Mouse (Mus musculus) CH12.LX (cell line): ENCODE measurements at regions not wholly inside any gene's neighbourhood (a gene's known extent, or its start where the extent isn't known, plus 50 kb on each side); places are given as distances from the start of the nearest gene placed in this dataset.
A peak's percentile ranks its signal among the peaks of the same experiment; 100 is the strongest.

Source experiments
- DNase-seq: peaks from one replicate; pipeline ENCODE4 v3.0.0-alpha.2; 2013; ENCODE audit errors: extremely low read depth
- H3K27ac ChIP-seq: 2 replicates; pipeline ENCODE4 v1.5.1; 2012; ENCODE audit warnings: low read depth, mild to moderate bottlenecking, control low read depth, moderate library complexity; ENCODE audit not compliant: insufficient read depth
- H3K27me3 ChIP-seq: replicated peaks from 2 replicates; pipeline ENCODE3; 2012; ENCODE audit warnings: inconsistent platforms
- H3K36me3 ChIP-seq, 2 experiments: replicated peaks in 1 of 2; 2 replicates each; pipeline versions ENCODE3 to v1.6.1; 2012; ENCODE audit warnings: inconsistent platforms in 1 of 2, low read length in 1 of 2, mild to moderate bottlenecking in 1 of 2, mixed read lengths in 1 of 2, moderate library complexity in 1 of 2; ENCODE audit not compliant: control insufficient read depth in 1 of 2, insufficient read depth in 1 of 2
- H3K4me1 ChIP-seq, 2 experiments: 2 replicates each; pipeline ENCODE4 v1.6.1; 2012; ENCODE audit warnings: inconsistent platforms in 1 of 2, moderate library complexity in 1 of 2; ENCODE audit not compliant: insufficient read depth in 2 of 2, control insufficient read depth in 1 of 2
- H3K4me2 ChIP-seq: 2 replicates; pipeline ENCODE4 v1.6.1; 2012; ENCODE audit warnings: low read depth, mild to moderate bottlenecking, control low read depth; ENCODE audit not compliant: poor library complexity, insufficient read depth, severe bottlenecking
- H3K4me3 ChIP-seq, 3 experiments: fragments of 150-350 bp in 1 of 3; sonication (generic) in 1 of 3; replicated peaks in 1 of 3; 2 replicates each; pipeline versions ENCODE3 to v1.5.1; 2011 to 2012; ENCODE audit warnings: low read depth in 2 of 3, low read length in 2 of 3, mild to moderate bottlenecking in 2 of 3, moderate library complexity in 2 of 3, control low read depth in 1 of 3, improper control_type of control experiment in 1 of 3, inconsistent platforms in 1 of 3, mixed read lengths in 1 of 3; ENCODE audit not compliant: poor library complexity in 1 of 3
- H3K79me2 ChIP-seq: replicated peaks from 2 replicates; pipeline ENCODE4 v1.6.1; 2012; ENCODE audit warnings: mild to moderate bottlenecking, moderate library complexity; ENCODE audit not compliant: control insufficient read depth, poor library complexity, insufficient read depth, severe bottlenecking; ENCODE audit errors: extremely low read depth
- H3K9ac ChIP-seq: 2 replicates; pipeline ENCODE4 v1.6.1; 2012; ENCODE audit warnings: low read depth, mild to moderate bottlenecking, control low read depth, moderate library complexity; ENCODE audit not compliant: insufficient read depth
- H3K9me3 ChIP-seq: replicated peaks from 2 replicates; pipeline ENCODE3; 2012; ENCODE audit warnings: low read length, inconsistent platforms, mixed read lengths
- BHLHE40 ChIP-seq: IDR thresholded peaks from 2 replicates; pipeline ENCODE4 v1.6.1; 2011; ENCODE audit warnings: mild to moderate bottlenecking, low read depth, low read length, improper control_type of control experiment
- CHD2 ChIP-seq: IDR thresholded peaks from 2 replicates; pipeline ENCODE4 v1.6.1; 2011; ENCODE audit warnings: low read length, improper control_type of control experiment
- CTCF ChIP-seq, 2 experiments: IDR thresholded peaks in 1 of 2; conservative IDR thresholded peaks in 1 of 2; 2 replicates each; pipeline ENCODE4 v1.5.1; 2011 to 2012; ENCODE audit warnings: low read depth in 2 of 2, low read length in 2 of 2, improper control_type of control experiment in 1 of 2, inconsistent platforms in 1 of 2, mild to moderate bottlenecking in 1 of 2, moderate library complexity in 1 of 2
- E2F4 ChIP-seq: IDR thresholded peaks from 2 replicates; pipeline ENCODE4 v1.6.1; 2011; ENCODE audit warnings: low read depth, low read length, improper control_type of control experiment; ENCODE audit not compliant: insufficient replicate concordance
- ELF1 ChIP-seq: IDR thresholded peaks from 2 replicates; pipeline ENCODE4 v1.6.1; 2014; ENCODE audit warnings: low read depth, mild to moderate bottlenecking, inconsistent platforms, low read length, improper control_type of control experiment
- EP300 ChIP-seq: IDR thresholded peaks from 2 replicates; pipeline ENCODE4 v1.6.1; 2011; ENCODE audit warnings: low read length, improper control_type of control experiment
- ETS1 ChIP-seq: conservative IDR thresholded peaks from 2 replicates; pipeline ENCODE4 v1.6.1; 2012; ENCODE audit warnings: low read depth, mild to moderate bottlenecking, inconsistent platforms, low read length, improper control_type of control experiment, moderate library complexity
- GABPA ChIP-seq: IDR thresholded peaks from 2 replicates; pipeline ENCODE4 v1.6.1; 2012; ENCODE audit warnings: low read depth, low read length, improper control_type of control experiment, inconsistent platforms; ENCODE audit not compliant: insufficient replicate concordance
- IRF4 ChIP-seq: IDR thresholded peaks from 2 replicates; pipeline ENCODE4 v1.6.1; 2014; ENCODE audit warnings: low read depth, mild to moderate bottlenecking, inconsistent platforms, low read length, improper control_type of control experiment
- KAT2A ChIP-seq: IDR thresholded peaks from 2 replicates; pipeline ENCODE4 v1.6.1; 2012; ENCODE audit warnings: low read length, improper control_type of control experiment, inconsistent platforms; ENCODE audit not compliant: insufficient replicate concordance
- MAFK ChIP-seq: IDR thresholded peaks from 2 replicates; pipeline ENCODE4 v1.6.1; 2011; ENCODE audit warnings: low read length, improper control_type of control experiment; ENCODE audit not compliant: insufficient replicate concordance
- MAX ChIP-seq: IDR thresholded peaks from 2 replicates; pipeline ENCODE4 v1.6.1; 2011; ENCODE audit warnings: low read length, improper control_type of control experiment
- MAZ ChIP-seq: IDR thresholded peaks from 2 replicates; pipeline ENCODE4 v1.6.1; 2012; ENCODE audit warnings: low read depth, mild to moderate bottlenecking, inconsistent platforms, low read length, improper control_type of control experiment, moderate library complexity
- MEF2A ChIP-seq: IDR thresholded peaks from 2 replicates; pipeline ENCODE4 v1.6.1; 2014; ENCODE audit warnings: low read depth, mild to moderate bottlenecking, inconsistent platforms, low read length, improper control_type of control experiment, borderline replicate concordance
- MYC ChIP-seq: IDR thresholded peaks from 2 replicates; pipeline ENCODE4 v1.6.1; 2011; ENCODE audit warnings: low read depth, mild to moderate bottlenecking, improper control_type of control experiment, low read length
- NELFE ChIP-seq: IDR thresholded peaks from 2 replicates; pipeline ENCODE4 v1.6.1; 2011; ENCODE audit warnings: low read depth, low read length, improper control_type of control experiment
- PAX5 ChIP-seq: IDR thresholded peaks from 2 replicates; pipeline ENCODE4 v1.6.1; 2012; ENCODE audit warnings: low read length, inconsistent platforms, mixed read lengths
- POLR2AphosphoS2 ChIP-seq: IDR thresholded peaks from 2 replicates; pipeline ENCODE4 v1.6.1; 2011; ENCODE audit warnings: low read depth, low read length, improper control_type of control experiment
- RAD21 ChIP-seq: IDR thresholded peaks from 2 replicates; pipeline ENCODE4 v1.6.1; 2011; ENCODE audit warnings: low read depth, mild to moderate bottlenecking, low read length, improper control_type of control experiment, moderate library complexity
- RCOR1 ChIP-seq: conservative IDR thresholded peaks from 2 replicates; pipeline ENCODE4 v1.6.1; 2012; ENCODE audit warnings: low read depth, mild to moderate bottlenecking, inconsistent platforms, low read length, improper control_type of control experiment
- SIN3A ChIP-seq: IDR thresholded peaks from 2 replicates; pipeline ENCODE4 v1.6.1; 2012; ENCODE audit warnings: low read length, improper control_type of control experiment, inconsistent platforms
- USF1 ChIP-seq: IDR thresholded peaks from 2 replicates; pipeline ENCODE4 v1.6.1; 2014; ENCODE audit warnings: low read depth, mild to moderate bottlenecking, inconsistent platforms, low read length, improper control_type of control experiment
- USF2 ChIP-seq: conservative IDR thresholded peaks from 2 replicates; pipeline ENCODE4 v1.6.1; 2011; ENCODE audit warnings: low read depth, low read length, improper control_type of control experiment
- ZKSCAN1 ChIP-seq: IDR thresholded peaks from 2 replicates; pipeline ENCODE4 v1.6.1; 2012; ENCODE audit warnings: low read depth, inconsistent platforms, low read length, improper control_type of control experiment, borderline replicate concordance
- ZMIZ1 ChIP-seq: IDR thresholded peaks from 2 replicates; pipeline ENCODE4 v1.6.1; 2012; ENCODE audit warnings: low read depth, mild to moderate bottlenecking, inconsistent platforms, low read length, improper control_type of control experiment
- ZNF384 ChIP-seq: IDR thresholded peaks from 2 replicates; pipeline ENCODE4 v1.6.1; 2012; ENCODE audit warnings: low read depth, low read length, improper control_type of control experiment, inconsistent platforms
- dilution Hi-C: fragments of 300-500 bp; cut with MboI; formaldehyde crosslinking; loops from 2 replicates; pipeline ENCODE4 v1.14.3; 2020; ENCODE audit warnings: low sequenced_read_pairs; ENCODE audit not compliant: extremely low pct_unique_long_range_greater_than_20kb, extremely low pct_ligation_motif_present
- in situ Hi-C: fragments of 300-500 bp; cut with MboI; formaldehyde crosslinking; loops from 3 replicates; pipeline ENCODE4 v1.14.3; 2019; ENCODE audit warnings: low sequenced_read_pairs, low pct_ligation_motif_present, low pct_unique_long_range_greater_than_20kb, mixed read lengths

DNA sequence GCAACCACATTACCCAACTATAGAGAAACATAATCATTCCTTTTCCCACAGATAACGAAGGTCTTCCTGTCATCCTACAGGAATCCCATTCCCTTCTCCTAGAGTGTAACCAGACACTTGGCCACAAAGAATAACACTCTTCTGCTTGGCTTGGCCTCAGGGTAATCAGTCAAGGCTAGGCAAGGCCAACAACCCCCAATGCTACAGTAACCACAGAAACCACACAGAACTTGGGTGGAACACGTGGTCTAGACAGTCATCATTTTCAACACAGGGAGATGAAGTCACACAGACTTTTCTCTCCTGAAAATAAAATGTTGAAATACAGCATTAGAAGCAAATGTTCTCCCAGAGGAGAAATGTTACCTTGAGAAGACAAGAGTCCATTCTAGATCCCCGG, 956.3 kb upstream of the Gm7489 start:
- Histone ChIP-seq H3K36me3 (no peaks in the 10 kb centered on the region), H3K4me2 (no peak overlapping the region), H3K9ac (no peak overlapping the region), H3K27ac (no peak overlapping the region), H3K79me2 (no peaks in the 10 kb centered on the region), H3K27me3 (no peaks in the 10 kb centered on the region), H3K4me3 (no peak overlapping the region), H3K4me1 (peaks cover 2 to 12% of the 10 kb centered on the region in 2 experiments; a peak in 2 of 4 replicates), H3K9me3 (no peaks in the 10 kb centered on the region)
- no peak for TF ChIP-seq EP300
- no peak for TF ChIP-seq CTCF (conservative IDR thresholded peaks at IDR 0.05 in 1 of 2, IDR thresholded peaks at IDR 0.05 in 1 of 2; ENCODE audit: low read depth in 2 of 2, low read length in 2 of 2)
- TF ChIP-seq POLR2AphosphoS2: no peak
- no peak for TF ChIP-seq ZKSCAN1
- TF ChIP-seq PAX5: no peak
- no peak for TF ChIP-seq MAFK
- no peak for TF ChIP-seq ZMIZ1
- TF ChIP-seq GABPA: no peak
- TF ChIP-seq MAZ: no peak
- no peak for TF ChIP-seq NELFE
- TF ChIP-seq SIN3A: no peak
- TF ChIP-seq USF2: peak; percentile 66
- TF ChIP-seq RCOR1: no peak
- TF ChIP-seq E2F4: no peak
- TF ChIP-seq IRF4: no peak
- no peak for TF ChIP-seq KAT2A
- TF ChIP-seq ZNF384: no peak
- peak; percentile 73 for TF ChIP-seq MYC
- peak; percentile 67 for TF ChIP-seq USF1
- TF ChIP-seq ELF1: no peak
- TF ChIP-seq MEF2A: no peak
- TF ChIP-seq MAX: peak; percentile 94
- dilution Hi-C loops (no loop called here), in situ Hi-C loops (no loop called here)
- DNase-seq: peak; percentile 61

DNA sequence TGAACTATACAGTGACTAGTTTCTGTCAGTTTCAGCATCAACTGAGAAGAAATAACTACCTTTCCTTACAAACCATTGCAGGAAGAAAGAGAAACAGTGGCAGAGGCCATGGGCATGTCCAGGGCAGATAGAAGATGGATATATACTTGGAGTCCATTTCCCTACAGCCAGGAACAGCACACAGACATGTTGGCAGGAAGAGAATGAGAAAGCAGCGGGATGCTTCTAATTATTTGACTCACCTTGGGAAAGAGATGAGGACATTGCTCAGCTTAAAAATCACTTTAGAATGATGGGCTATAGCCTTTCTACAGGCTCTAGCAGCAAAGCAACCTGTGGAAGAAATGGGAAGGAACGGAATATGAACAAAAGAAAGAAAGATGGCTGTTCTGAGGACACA, 947.6 kb upstream of the Gm7489 start:
- H3K79me2 ChIP-seq: no peaks in the 10 kb centered on the region
- no peak overlapping the region for H3K27ac ChIP-seq
- no peak overlapping the region for H3K4me2 ChIP-seq
- H3K27me3 ChIP-seq: no peaks in the 10 kb centered on the region
- no peak overlapping the region for H3K9ac ChIP-seq
- in situ Hi-C loops (no loop called here), dilution Hi-C loops (no loop called here)
- H3K9me3 ChIP-seq: no peaks in the 10 kb centered on the region
- no peak for DNase-seq
- H3K4me1 ChIP-seq: no peaks in the 10 kb centered on the region
- no peaks in the 10 kb centered on the region for H3K36me3 ChIP-seq
- no peak for TF ChIP-seq RAD21
- TF ChIP-seq CHD2: no peak
- no peak for TF ChIP-seq BHLHE40
- no peak for TF ChIP-seq ETS1
- TF ChIP-seq IRF4: no peak
- TF ChIP-seq PAX5: no peak
- no peak overlapping the region for H3K4me3 ChIP-seq
